Mouse (Mus musculus) C2C12 (cell line): ENCODE data around the gene Lingo3.

Experiments used
- CTCF ChIP-seq: IDR thresholded peaks from one replicate; pipeline ENCODE4 v1.5.1; 2011; ENCODE audit not compliant: control insufficient read depth, insufficient read depth, insufficient read length
- MAX ChIP-seq: IDR thresholded peaks from one replicate; pipeline ENCODE4 v1.6.1; 2011; ENCODE audit warnings: mild to moderate bottlenecking, control low read depth

- no peak for TF ChIP-seq CTCF
- no peak for TF ChIP-seq MAX
Observed at GRCm38 (mm10) chr10:80870993-80871392, 27.2 kb upstream of the Lingo3 start.
